Mouse (Mus musculus) layer of hippocampus, adult 2 months (tissue): ENCODE measurements around the gene D630023F18Rik. TPM values are rescaled to one million over a fixed set of nuclear protein-coding genes. Genes with fewer than 3 reads are reported as not detected.
A peak's percentile ranks its signal among the peaks of the same experiment; 100 is the strongest.

Experiments used
- DNase-seq, 2 experiments: peaks; one replicate each; pipeline ENCODE4 v3.0.0; 2022; ENCODE audit warnings: low spot score in 2 of 2
- H3K27ac ChIP-seq: fragments of 200-600 bp; 2 replicates; pipeline ENCODE4 v1.8.1; 2022
- H3K4me3 ChIP-seq: fragments of 200-600 bp; 2 replicates; pipeline ENCODE4 v1.8.1; 2022; ENCODE audit warnings: mild to moderate bottlenecking
- CTCF ChIP-seq: fragments of 200-600 bp; conservative IDR thresholded peaks from 2 replicates; pipeline ENCODE4 v1.8.1; 2022; ENCODE audit warnings: antibody characterized with exemption, mild to moderate bottlenecking, moderate library complexity
- total RNA-seq, 2 experiments: library from RNA; stranded (reverse); gene quantifications; 2 replicates each; pipeline ENCODE4 v1.2.3; 2021

D630023F18Rik gene
- total RNA-seq, 2 experiments from 2014 or later, result 8.4 to 8.8 TPM

GRCm38 (mm10) chr1:65131671-65132070, 8.7 kb upstream of the D630023F18Rik start:
- no peak for DNase-seq
- Histone ChIP-seq H3K4me3 (no peak overlapping the region), H3K27ac (no peak overlapping the region)
- no peak for TF ChIP-seq CTCF

GRCm38 (mm10) chr1:65130226-65130625, 7.2 kb upstream of the D630023F18Rik start:
- TF ChIP-seq CTCF, result no peak
- H3K4me3 ChIP-seq, result no peak overlapping the region
- H3K27ac ChIP-seq, result no peak overlapping the region
- DNase-seq, result no peak

DNA sequence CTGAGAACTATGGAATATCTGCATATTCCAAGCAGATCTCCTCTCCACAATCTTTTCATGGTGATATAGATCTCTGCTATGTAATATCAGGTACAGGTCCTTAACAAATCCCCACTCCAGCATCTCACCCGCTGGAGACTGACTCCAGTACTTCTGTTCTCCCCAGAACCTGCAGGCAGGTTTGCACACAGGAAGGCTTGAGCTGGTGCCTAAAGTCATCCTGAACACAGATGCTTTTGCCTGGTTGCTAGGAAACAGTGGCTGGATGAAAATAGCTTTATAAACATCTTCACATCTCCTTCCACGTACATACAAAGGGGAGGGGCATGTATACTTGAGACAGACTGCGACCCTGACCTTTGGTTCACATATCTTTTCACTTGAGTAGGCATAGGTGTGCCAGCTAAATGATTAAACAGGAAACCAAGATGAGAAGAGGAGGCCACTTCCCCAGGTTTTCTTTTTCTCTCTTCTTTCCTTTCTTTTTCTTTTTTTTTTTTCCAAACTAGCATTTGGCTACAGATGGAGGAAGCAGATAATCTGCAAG, 6.7 kb upstream of the D630023F18Rik start:
- DNase-seq, result peak in 1 of 2 experiments; percentile 18
- no peak for TF ChIP-seq CTCF

DNA sequence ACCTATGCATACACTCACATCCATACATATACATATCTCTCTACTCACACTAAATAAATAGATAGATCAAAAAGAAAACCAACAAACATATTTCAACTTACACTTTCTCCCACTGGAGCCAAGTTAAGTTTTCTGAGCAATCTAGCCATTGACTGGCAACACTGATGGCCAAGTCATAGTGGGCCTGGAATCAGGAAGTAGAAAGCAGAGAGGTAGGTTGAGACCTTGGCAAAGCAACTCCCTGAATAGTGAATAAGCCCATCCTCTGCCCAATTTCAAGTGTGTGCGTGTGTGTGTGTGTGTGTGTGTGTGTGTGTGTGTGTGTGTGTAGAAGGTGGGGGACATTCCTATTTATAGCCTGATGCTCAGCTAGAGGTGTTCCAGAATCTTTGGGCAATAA, 3.6 kb downstream of the D630023F18Rik start, which contains the start of gene Gm28845:
Gm28845 (minus strand) TSS at position 121 of the 400 bp plus-strand sequence.
- no peak for DNase-seq
- Histone ChIP-seq H3K27ac (no peak within 1 kb of the TSS), H3K4me3 (no peak within 1 kb of the TSS)
- TF ChIP-seq CTCF, result no peak

More for the DNA sequence above, 6.7 kb upstream of the D630023F18Rik start:
- Histone ChIP-seq H3K4me3 (no peak overlapping the region), H3K27ac (no peak overlapping the region)

- DNase-seq, result no peak
- Histone ChIP-seq H3K27ac (no peak overlapping the region), H3K4me3 (no peak overlapping the region)
- TF ChIP-seq CTCF, result no peak
Measured at GRCm38 (mm10) chr1:65118150-65118913, 4.7 kb downstream of the D630023F18Rik start.

GRCm38 (mm10) chr1:65113536-65114172, 9.4 kb downstream of the D630023F18Rik start:
- no peak for TF ChIP-seq CTCF
- Histone ChIP-seq H3K27ac (no peak overlapping the region), H3K4me3 (no peak overlapping the region)
- no peak for DNase-seq

DNA sequence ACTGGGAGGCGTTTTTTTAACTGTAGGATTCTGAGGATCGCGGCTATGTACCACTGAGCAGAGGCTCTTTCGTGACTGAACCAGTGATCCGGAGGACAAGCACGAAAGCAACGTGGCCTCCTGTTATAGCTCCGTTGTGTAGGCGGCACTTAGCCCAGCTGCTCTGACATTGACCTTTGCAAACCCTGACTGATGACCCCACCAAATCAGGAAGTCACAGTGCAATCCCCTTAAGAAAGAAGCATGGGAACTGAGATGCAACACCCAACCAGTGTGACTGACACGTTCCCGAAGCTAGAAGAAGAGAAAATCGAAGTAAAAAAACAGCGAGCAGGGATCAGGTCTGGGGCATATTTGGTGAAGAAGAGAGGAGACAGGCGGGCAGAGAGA, 10.2 kb downstream of the D630023F18Rik start:
- H3K4me3 ChIP-seq, result peak overlapping the region; percentile 2; the same call in 1 of the 2 replicates
- no peak for TF ChIP-seq CTCF
- no peak for DNase-seq
- no peak overlapping the region for H3K27ac ChIP-seq

GRCm38 (mm10) chr1:65112031-65112806, 10.8 kb downstream of the D630023F18Rik start:
- no peak overlapping the region for H3K27ac ChIP-seq
- peak overlapping the region; percentile 36 for H3K4me3 ChIP-seq
- TF ChIP-seq CTCF, result peak; percentile 99; the same call in 1 of the 2 replicates
- DNase-seq, result peak; percentile 74 to 83

- no peak for TF ChIP-seq CTCF
- Histone ChIP-seq H3K27ac (no peak overlapping the region), H3K4me3 (no peak overlapping the region)
- DNase-seq, result no peak
Measured at GRCm38 (mm10) chr1:65109756-65110435, 13.1 kb downstream of the D630023F18Rik start.

GRCm38 (mm10) chr1:65109196-65109595, 13.8 kb downstream of the D630023F18Rik start:
- no peak overlapping the region for H3K27ac ChIP-seq
- no peak overlapping the region for H3K4me3 ChIP-seq

DNA sequence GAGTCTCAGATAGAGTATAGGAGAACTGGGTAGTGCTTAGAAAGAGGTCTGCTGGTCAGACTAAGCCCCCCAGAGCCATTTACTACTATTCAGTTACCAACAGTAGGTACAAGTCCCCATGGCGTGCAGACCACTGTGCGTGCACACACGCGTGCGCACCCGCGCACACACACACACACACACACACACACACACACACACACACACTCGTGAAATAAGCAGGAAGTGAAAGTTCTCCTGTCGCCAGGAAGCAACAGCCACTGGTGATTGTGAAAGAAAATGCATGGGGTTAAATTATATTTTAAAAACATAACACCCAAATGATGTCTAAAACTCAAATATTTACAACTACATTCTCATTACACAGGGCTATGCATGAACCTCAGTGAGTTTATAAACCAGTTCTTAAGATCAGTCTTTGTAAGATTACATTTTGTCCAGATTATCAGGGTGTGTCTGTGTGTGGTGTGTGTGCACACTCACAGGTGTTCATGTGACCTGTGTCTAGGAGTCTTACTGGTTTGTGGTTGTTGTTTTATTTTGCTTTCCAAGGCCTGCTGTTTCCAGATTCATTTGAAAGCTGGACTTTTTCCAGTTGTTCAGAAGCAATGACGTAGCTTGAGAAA, 15.2 kb downstream of the D630023F18Rik start:
- no peak overlapping the region for H3K27ac ChIP-seq
- TF ChIP-seq CTCF, result no peak
- DNase-seq, result no peak
- H3K4me3 ChIP-seq, result no peak overlapping the region

More at GRCm38 (mm10) chr1:65109196-65109595, 13.8 kb downstream of the D630023F18Rik start:
- TF ChIP-seq CTCF, result no peak
- DNase-seq, result no peak

DNA sequence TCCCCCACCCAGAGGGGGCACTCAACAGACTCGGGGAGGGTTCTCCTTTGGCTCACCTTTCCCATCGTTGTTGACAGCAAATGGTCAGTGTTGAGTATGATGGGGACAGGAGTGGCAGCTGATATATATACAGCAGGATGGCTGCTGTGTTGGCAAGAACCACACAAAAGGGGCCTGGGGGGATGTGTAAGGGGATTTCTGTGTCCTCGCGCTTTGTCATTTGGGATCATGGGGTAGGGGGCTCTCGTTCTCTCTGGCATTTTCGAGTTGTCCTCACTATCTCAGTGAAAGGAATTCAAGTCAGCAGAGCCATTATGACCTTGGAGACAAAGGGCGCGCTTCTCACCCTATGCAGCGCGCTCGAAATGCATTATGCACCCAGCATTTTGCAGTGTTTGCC, 19.7 kb downstream of the D630023F18Rik start, which contains the start of gene Cryga:
Cryga (minus strand) TSS at position 101 of the 400 bp plus-strand sequence.
- TF ChIP-seq CTCF, result no peak
- no peak for DNase-seq
- Histone ChIP-seq H3K27ac (no peak within 1 kb of the TSS), H3K4me3 (no peak within 1 kb of the TSS)
